Mouse (Mus musculus) cortical plate, adult 2 months (tissue): ENCODE data around the gene Med10.

Source experiments
- CTCF ChIP-seq: fragments of 200-500 bp; IDR thresholded peaks from 2 replicates; pipeline ENCODE4 v1.5.1; 2011; ENCODE audit warnings: mild to moderate bottlenecking, control low read depth, low read length; ENCODE audit not compliant: insufficient read depth; ENCODE audit errors: extremely low read depth
- POLR2A ChIP-seq: fragments of 200-500 bp; IDR thresholded peaks from 2 replicates; pipeline ENCODE4 v1.6.1; 2011; ENCODE audit warnings: mild to moderate bottlenecking, low read length, control low read depth; ENCODE audit not compliant: insufficient read depth; ENCODE audit errors: extremely low read depth

- TF ChIP-seq CTCF, result no peak
- no peak for TF ChIP-seq POLR2A
Measured at GRCm38 (mm10) chr13:69845592-69845991, 43.4 kb downstream of the Med10 start.
